Mouse (Mus musculus) ZHBTc4 (cell line): ENCODE measurements at regions not wholly inside any gene's neighbourhood (a gene's known extent, or its start where the extent isn't known, plus 50 kb on each side); places are given as distances from the start of the nearest gene placed in this dataset.

Experiments used
- DNase-seq: peaks from one replicate; pipeline ENCODE4 v3.0.0-alpha.2; 2011; ENCODE audit warnings: low read depth, low spot score

DNA sequence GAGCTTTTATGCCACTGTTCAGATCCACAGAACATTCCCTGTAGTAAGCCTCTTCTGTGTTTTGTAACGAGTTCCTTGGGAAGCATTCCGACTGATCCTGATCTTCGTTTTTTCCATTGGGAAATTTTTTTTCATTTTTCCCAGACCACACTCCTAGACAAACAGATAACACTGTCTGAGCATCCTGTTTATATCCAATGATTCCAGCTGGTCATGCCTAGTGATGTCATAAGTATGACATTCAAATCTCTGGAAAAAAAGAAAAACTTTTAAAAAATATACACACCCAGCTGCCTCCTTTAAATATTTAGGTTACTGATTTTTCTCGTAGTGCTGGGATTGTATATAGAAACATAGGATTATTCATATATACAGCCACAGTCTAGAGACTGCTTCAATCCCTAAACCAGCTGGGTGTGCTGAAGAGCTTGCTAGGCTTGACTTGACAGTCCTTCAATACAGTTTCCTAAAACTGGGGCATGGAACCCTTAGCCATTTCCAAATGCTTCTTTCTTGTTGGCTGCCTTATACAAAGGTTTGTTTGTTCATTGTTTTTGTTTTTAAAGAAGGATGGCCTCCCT lies 116.0 kb upstream of the Ghr start:
- no peak for DNase-seq

DNA sequence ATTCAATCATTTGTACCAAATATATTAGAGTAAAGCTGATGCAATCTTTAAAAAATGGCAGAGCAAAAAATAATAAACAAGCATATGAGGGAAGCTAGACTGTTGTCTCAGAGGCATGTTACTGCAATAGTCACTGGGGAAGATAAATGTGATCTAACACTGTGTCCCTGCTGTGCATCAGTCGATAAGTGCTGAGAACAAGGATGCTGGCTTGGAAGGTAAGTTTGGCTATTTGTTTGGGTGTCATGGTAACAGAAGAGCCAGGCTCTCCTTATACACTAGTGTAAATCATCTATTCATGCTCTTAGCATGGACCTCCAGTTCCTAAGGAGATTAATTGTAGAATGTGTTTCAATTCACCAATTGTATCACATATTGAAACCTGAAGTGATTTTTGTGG lies 102.0 kb upstream of the Ghr start:
- DNase-seq = no peak

DNA sequence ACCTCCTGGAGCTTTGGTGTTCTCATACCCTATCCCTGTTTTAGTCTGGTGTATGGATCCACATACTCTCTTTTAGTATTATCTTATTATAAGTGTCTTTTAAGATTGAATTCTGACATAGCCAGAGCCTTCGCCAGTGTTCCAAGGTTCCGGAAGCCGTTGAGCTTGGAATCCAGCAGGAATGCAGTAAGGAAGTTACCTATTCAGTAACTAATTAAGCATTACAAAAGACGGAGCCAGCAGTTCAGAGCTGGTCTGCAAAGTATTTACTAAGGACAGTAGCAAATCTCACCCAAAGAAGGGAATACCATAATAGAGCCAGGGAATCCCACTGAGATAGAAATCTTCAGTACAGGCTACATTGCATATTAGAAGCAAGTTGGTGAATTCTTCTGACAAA lies 93.7 kb upstream of the Ghr start:
- peak; percentile 65 for DNase-seq

DNA sequence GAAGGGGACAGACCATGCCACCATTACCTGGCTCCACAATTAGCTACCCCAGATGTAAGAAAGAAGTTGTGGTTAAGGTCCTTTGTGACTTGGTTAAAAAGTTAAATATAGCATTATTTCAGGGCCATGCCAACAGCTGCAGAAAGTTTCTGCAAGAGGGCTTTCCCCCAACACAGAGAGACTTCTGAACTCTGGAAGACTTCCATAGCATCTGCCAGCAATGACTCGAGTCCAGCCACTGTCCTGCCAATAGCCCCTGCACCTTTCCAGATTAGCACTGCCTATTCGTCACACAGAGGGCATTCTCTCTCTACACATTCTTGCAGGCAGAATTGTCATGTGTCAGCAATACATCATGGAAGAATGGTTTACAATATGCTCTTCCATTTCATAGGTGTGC lies 89.3 kb upstream of the Ghr start:
- no peak for DNase-seq

DNA sequence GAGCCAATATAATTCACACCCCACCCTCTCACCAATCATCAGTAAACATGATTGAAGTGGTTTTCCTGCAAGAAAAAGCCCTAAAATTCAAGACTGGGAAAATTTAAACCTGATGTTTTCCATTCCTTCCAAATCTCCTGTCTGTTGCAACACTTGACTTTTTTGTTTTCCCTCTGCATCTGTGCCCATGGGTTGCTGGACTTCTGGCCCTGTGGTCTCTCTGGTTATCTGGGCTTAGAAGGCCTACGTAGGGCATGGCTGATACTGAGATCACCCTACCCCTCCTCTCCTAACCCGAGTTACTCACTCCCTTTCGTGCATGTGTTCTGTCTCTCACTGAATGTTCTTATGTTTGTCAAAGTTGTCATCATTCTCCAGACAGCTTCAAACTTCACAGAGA lies 87.9 kb upstream of the Ghr start:
- DNase-seq = no peak

DNA sequence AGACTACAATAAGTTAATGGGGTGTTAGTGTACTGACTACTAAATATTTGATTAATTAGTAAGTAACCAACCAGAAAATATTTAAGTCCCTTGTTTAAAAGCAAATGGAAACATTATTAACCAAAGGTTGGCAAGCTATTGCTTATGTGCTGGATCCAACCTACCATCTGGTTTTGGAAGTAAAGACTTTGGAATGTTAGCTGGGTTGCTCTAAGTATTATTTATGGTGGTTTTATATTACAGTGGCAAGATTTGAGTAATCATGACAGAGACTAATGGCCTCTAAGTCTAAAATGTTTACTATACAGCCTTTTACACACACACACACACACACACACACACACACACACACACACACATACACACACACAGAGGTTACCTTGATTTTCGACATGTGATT lies 86.1 kb upstream of the Ghr start:
- DNase-seq = no peak

DNA sequence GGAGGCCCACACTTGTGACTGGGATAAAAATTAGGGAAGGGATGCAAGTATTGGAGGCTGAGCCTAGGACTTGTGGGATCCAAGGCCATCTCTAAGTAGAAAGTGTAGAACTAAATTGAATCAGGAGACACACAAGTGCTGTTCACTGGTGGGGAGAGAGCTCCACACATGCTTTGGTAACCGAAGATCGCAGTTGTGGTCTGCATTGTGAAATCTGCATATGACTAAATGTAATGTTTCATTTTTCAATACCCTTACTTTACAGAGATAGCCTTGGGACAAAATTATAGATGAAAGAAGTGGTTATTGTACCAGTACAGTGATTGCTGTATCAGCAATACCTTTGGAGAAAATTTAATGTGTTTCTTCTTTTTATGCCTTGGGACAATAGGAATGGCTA lies 85.6 kb upstream of the Ghr start:
- DNase-seq = no peak

DNA sequence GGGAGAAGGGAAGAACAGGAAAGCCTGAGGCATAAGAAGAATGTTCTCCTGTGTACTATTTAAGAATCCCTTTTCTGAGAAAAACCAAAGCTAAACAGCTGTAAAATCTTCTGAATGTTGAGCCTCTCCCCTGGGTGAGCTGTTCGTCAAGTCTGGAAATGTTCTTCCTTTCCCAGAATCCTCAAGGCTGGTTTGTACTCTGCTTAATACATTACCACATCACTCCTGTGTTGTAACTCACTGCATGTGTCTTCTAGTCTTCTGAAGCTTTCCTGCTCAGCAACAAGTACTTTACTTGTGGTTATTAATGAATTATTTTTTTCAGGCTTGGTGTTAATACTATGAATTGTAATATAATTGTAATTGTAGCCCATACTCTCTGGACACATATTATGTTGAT lies 65.4 kb upstream of the Ghr start:
- DNase-seq = no peak

DNA sequence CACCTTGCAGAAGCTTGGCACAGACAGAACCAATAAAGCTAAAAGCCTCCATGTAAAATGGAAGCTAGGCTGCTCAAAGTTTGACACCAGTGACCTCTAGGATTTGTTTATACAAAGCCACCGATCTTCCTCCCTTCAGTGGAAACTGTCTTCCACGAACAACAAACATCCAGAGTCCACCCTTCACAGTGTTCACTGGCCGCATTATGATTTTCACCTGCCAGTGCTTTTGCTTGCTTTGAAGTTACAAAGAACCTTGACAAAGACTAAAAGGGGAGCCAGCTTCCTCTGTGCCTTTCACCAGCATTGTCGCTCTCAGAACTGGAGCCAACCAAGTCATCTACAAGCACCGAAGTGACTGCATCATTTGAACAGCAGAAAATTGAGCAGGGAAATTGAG lies 56.8 kb upstream of the Ghr start:
- no peak for DNase-seq
